Mouse (Mus musculus) cerebellum, adult 9-10 months (tissue): ENCODE results near the gene H1foo.

Experiments used
- DNase-seq: peaks from one replicate; pipeline ENCODE4 v3.0.0; 2022

Gene H1foo

GRCm38 (mm10) chr6:115962439-115963085 is 17.8 kb downstream of the H1foo start:
- DNase-seq = peak; percentile 29

GRCm38 (mm10) chr6:115963656-115964055 is 18.9 kb downstream of the H1foo start:
- DNase-seq = no peak

GRCm38 (mm10) chr6:115966227-115966966 is 21.7 kb downstream of the H1foo start:
- no peak for DNase-seq

GRCm38 (mm10) chr6:115967291-115967880 is 22.6 kb downstream of the H1foo start:
- peak; percentile 74 for DNase-seq

- peak; percentile 89 for DNase-seq
Observed at GRCm38 (mm10) chr6:115968086-115968485, 23.3 kb downstream of the H1foo start.

GRCm38 (mm10) chr6:115968700-115969099 is 24.0 kb downstream of the H1foo start:
- peak; percentile 56 for DNase-seq

- DNase-seq = peak; percentile 65
Observed at GRCm38 (mm10) chr6:115969103-115969502, 24.4 kb downstream of the H1foo start.

GRCm38 (mm10) chr6:115969952-115970351 is 25.2 kb downstream of the H1foo start:
- peak; percentile 38 for DNase-seq

GRCm38 (mm10) chr6:115971273-115972060 is 26.7 kb downstream of the H1foo start:
- DNase-seq = peak; percentile 27

- peak; percentile 41 for DNase-seq
Observed at GRCm38 (mm10) chr6:115972083-115972764, 27.5 kb downstream of the H1foo start.

- no peak for DNase-seq
Observed at GRCm38 (mm10) chr6:115973139-115973875, 28.6 kb downstream of the H1foo start.

- peak; percentile 41 for DNase-seq
Observed at GRCm38 (mm10) chr6:115973881-115974662, 29.3 kb downstream of the H1foo start.

- no peak for DNase-seq
Observed at GRCm38 (mm10) chr6:115975606-115976005, 30.9 kb downstream of the H1foo start.

GRCm38 (mm10) chr6:115977810-115978209 is 33.1 kb downstream of the H1foo start:
- DNase-seq = no peak

- DNase-seq = no peak
Observed at GRCm38 (mm10) chr6:115978596-115978995, 33.9 kb downstream of the H1foo start.

- no peak for DNase-seq
Observed at GRCm38 (mm10) chr6:115982889-115983288, 38.2 kb downstream of the H1foo start.

GRCm38 (mm10) chr6:115983306-115984038 is 38.7 kb downstream of the H1foo start:
- DNase-seq = no peak

GRCm38 (mm10) chr6:115984580-115984979 is 39.8 kb downstream of the H1foo start:
- no peak for DNase-seq

GRCm38 (mm10) chr6:115985622-115986021 is 40.9 kb downstream of the H1foo start:
- DNase-seq = no peak

- no peak for DNase-seq
Observed at GRCm38 (mm10) chr6:115986472-115987095, 41.8 kb downstream of the H1foo start.
